Mouse (Mus musculus): Measurements from ENCODE around the gene Lmf2. TPM values are rescaled to one million over a fixed set of nuclear protein-coding genes. Genes with fewer than 3 reads are reported as not detected.

Gene Lmf2
- polyA plus RNA-seq, 1 experiment, result 13.5 TPM

DNA sequence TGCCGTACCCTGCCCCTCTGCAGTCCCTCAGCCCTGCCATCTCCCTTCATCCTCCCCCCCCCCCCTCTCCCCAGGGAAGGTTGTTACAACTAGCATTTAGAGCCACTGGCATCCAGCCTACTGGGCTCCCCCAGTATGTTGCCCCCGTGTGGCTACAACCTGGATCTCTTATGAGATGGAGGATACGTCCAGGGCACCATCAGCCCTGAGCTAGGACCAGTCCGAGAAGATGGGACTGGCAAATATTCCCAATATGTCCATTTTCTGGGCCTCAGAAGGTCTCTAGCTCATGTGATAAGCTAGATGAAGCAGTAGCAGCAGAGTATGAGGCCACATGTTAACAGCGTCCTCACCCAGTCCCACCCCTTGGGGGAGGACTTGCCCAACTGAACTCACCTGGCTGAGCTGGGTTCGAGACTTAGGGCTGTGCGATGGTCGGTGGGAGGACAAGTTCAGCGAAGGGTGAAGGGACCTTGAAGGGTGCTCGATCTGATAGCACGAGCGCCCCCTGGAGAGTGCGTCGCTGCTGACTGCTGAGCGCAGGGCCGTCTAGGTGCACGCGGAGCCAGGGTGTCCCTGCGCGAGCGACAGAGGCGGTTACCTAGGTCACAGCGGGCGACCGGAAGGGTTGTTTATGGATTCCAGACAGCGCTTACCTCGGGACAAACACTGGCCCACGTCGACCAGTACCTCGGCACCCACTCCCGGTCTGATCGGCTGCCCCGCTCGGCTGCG is 17.7 kb upstream of the Lmf2 start:
- no peak; the same call in 1 of the 2 replicates for TF ChIP-seq POLR2A (IDR thresholded peaks at IDR 0.05; ENCODE audit: extremely low read depth, insufficient read depth, low read length)
- peak; percentile 64 for TF ChIP-seq CTCF (IDR thresholded peaks at IDR 0.05; ENCODE audit: extremely low read depth, insufficient read depth, low read length)
- Histone ChIP-seq H3K4me3 (ENCODE audit: insufficient read depth, low read length) (peak overlapping the region; percentile 76), H3K27ac (ENCODE audit: insufficient read depth, low read length) (peak overlapping the region; percentile 91), H3K4me1 (ENCODE audit: control insufficient read depth, insufficient read depth, low read length) (no peaks in the 10 kb centered on the region)

DNA sequence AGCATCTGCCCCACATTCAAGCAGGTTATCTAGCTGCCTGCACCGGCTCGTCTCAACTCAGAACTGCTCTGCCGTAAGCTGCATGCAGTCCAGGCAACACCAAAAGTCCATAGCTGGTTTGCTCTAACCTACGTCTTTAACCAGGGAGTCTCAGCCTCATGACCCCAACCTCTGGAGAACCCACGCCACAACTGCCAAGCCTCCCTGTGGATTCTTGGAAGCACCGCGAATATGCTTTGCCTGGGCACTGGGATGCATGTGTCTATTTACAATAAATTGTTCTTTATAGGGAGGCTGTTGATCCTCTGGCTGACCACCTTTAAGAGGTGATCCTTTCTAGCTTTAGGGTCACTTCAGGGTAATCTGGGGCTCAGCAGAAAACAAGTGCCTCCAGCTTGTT is 17.1 kb upstream of the Lmf2 start:
- H3K27ac ChIP-seq (ENCODE audit: insufficient read depth, low read length), result no peak overlapping the region
- H3K4me3 ChIP-seq (ENCODE audit: insufficient read depth, low read length), result no peak overlapping the region; the same call in 1 of the 2 replicates
- TF ChIP-seq CTCF (IDR thresholded peaks at IDR 0.05; ENCODE audit: extremely low read depth, insufficient read depth, low read length), result no peak
- TF ChIP-seq POLR2A (IDR thresholded peaks at IDR 0.05; ENCODE audit: extremely low read depth, insufficient read depth, low read length), result no peak
- H3K4me1 ChIP-seq (ENCODE audit: control insufficient read depth, insufficient read depth, low read length), result no peaks in the 10 kb centered on the region

DNA sequence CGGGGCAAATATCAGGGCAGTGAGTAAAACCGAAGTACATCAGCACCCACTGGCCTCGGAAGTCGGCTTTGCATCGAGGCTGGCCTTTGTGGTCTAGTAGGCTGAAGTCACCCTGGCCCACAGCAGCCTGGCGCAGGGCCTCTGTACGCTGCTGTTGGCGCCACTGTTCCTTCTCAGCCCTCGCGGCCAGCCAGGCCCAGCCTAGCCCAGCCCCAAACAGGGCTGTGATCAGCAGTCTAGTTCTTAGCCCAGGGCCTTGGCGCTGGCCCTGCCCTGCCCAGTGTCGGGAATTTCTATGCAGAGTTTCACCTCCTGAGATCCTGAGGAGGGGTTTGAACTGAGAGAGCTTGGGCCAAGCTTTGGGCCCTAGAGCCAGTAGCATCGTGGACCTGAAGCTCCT is 16.6 kb upstream of the Lmf2 start:
- no peak overlapping the region for H3K27ac ChIP-seq (ENCODE audit: insufficient read depth, low read length)
- no peak overlapping the region for H3K4me3 ChIP-seq (ENCODE audit: insufficient read depth, low read length)
- TF ChIP-seq CTCF (IDR thresholded peaks at IDR 0.05; ENCODE audit: extremely low read depth, insufficient read depth, low read length), result no peak
- no peak; the same call in 1 of the 2 replicates for TF ChIP-seq POLR2A (IDR thresholded peaks at IDR 0.05; ENCODE audit: extremely low read depth, insufficient read depth, low read length)

DNA sequence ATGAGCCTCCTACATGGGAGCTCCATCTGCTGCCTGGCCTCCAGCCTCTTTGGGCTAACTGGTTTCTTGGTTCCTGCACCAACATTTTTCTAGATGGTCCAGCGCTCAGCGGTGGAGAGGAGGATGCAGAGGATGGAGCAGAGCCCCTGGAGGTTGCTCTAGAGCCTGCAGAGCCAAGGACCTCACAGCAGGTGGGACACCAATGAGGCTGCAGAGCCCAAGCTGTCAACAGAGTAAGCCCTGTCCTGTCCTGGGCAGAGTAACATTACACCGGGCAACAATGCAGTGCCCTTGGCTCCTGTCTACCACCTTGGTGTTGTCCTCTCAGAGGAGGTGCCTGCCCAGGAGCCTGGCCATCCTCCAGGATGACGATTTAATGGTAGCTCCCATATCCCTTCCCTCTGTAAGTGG is 9.7 kb upstream of the Lmf2 start:
- Histone ChIP-seq H3K4me3 (ENCODE audit: insufficient read depth, low read length) (no peak overlapping the region), H3K27ac (ENCODE audit: insufficient read depth, low read length) (no peak overlapping the region), H3K4me1 (ENCODE audit: control insufficient read depth, insufficient read depth, low read length) (no peaks in the 10 kb centered on the region)
- TF ChIP-seq CTCF (IDR thresholded peaks at IDR 0.05; ENCODE audit: extremely low read depth, insufficient read depth, low read length) (no peak), POLR2A (IDR thresholded peaks at IDR 0.05; ENCODE audit: extremely low read depth, insufficient read depth, low read length) (no peak)

More for the DNA sequence above, 16.6 kb upstream of the Lmf2 start:
- H3K4me1 ChIP-seq (ENCODE audit: control insufficient read depth, insufficient read depth, low read length), result no peaks in the 10 kb centered on the region

DNA sequence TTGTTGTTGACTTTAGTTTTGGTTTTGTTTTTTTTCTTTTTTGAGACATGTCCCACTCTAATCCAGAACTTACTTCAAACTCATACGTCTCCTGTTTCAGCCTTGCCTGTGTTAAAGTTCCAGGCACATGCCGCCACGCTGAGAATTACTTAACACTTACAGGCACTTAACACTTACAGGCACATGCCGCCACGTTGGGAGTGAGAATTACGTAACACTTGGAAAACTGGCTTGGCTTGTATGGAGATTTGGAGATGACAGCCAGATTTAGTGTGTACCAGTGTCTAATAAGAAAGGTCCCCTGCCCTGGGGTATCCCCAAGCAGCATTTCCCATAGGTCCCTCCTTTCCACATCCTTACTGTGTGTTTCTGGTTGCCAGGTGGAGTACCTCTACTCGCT is 7.6 kb upstream of the Lmf2 start:
- Histone ChIP-seq H3K4me1 (ENCODE audit: control insufficient read depth, insufficient read depth, low read length) (no peaks in the 10 kb centered on the region; the same call in 1 of the 2 replicates), H3K4me3 (ENCODE audit: insufficient read depth, low read length) (no peak overlapping the region), H3K27ac (ENCODE audit: insufficient read depth, low read length) (no peak overlapping the region)
- TF ChIP-seq POLR2A (IDR thresholded peaks at IDR 0.05; ENCODE audit: extremely low read depth, insufficient read depth, low read length), result no peak
- no peak for TF ChIP-seq CTCF (IDR thresholded peaks at IDR 0.05; ENCODE audit: extremely low read depth, insufficient read depth, low read length)

DNA sequence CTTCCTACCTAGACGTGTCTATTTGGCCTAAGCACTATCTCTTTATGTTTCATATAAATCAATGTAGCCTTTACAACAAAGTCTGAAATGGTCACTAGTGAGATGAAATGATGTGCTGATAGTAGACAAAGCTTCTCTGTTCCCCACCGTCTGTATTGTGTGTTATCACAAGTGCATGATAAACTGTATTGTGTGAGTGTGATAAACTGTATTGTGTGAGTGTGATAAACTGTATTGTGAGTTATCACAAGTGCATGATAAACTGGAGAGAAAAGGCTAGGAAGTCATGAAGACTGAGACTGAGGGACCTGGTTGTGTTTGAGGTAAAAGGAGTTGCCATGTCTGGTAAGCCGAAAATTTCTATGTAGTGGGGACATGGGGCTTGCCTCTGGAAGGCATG is 3.3 kb upstream of the Lmf2 start:
- no peak for TF ChIP-seq POLR2A (IDR thresholded peaks at IDR 0.05; ENCODE audit: extremely low read depth, insufficient read depth, low read length)
- TF ChIP-seq CTCF (IDR thresholded peaks at IDR 0.05; ENCODE audit: extremely low read depth, insufficient read depth, low read length), result no peak
- H3K4me3 ChIP-seq (ENCODE audit: insufficient read depth, low read length), result no peak overlapping the region

DNA sequence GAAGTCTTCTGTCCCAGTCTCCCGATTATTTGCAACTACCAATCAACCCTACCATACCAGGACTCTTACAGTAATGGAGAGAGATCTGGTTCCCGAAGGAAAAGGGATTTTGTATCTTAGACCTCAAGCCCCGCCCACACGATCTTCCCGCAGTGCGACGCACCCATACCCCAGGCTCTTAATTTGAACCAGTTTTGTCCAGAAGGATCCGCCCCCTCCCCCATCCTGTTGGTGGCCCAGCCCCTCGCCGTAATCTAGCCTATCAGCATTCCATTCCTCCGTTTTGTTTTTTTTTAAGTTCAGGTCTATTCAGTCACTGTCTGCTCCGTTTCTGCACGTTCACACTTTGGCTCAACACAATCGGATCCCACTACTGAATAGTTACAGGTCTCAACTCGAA is 913 bp upstream of the Lmf2 start:
- TF ChIP-seq CTCF (IDR thresholded peaks at IDR 0.05; ENCODE audit: extremely low read depth, insufficient read depth, low read length) (no peak), POLR2A (IDR thresholded peaks at IDR 0.05; ENCODE audit: extremely low read depth, insufficient read depth, low read length) (no peak)
- 0 out of 2 replicates have a peak overlapping the region, but pooled peaks have one; percentile 61 for H3K27ac ChIP-seq (ENCODE audit: insufficient read depth, low read length)
- H3K4me3 ChIP-seq (ENCODE audit: insufficient read depth, low read length), result peak overlapping the region; percentile 68
- H3K4me1 ChIP-seq (ENCODE audit: control insufficient read depth, insufficient read depth, low read length), result no peaks in the 10 kb centered on the region; the same call in 1 of the 2 replicates

More for the DNA sequence above, 3.3 kb upstream of the Lmf2 start:
- no peak overlapping the region for H3K27ac ChIP-seq (ENCODE audit: insufficient read depth, low read length)
- no peaks in the 10 kb centered on the region; the same call in 1 of the 2 replicates for H3K4me1 ChIP-seq (ENCODE audit: control insufficient read depth, insufficient read depth, low read length)

DNA sequence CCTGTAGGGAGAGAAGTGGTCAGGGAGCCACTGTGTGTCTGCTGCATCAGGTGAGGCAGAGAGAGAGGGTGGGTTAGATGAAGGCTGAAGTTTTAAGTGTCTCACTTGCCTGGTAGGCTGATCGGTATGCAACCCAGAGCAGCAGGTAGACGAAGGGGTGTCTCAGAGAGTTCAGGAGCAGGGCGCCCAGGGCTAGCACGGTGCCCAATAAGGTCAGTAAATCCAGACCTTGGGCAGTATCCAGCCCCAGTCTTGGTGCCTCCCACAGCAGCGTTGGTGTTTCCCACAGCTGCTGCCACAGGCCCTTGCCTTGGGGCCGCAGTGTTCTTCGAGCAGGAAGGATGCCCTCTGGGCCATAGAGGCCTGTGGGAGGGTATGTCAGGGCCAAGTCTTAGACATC is 1.0 kb downstream of the Lmf2 start:
- H3K4me3 ChIP-seq (ENCODE audit: insufficient read depth, low read length), result peak overlapping the region; percentile 68; the same call in 1 of the 2 replicates
- H3K4me1 ChIP-seq (ENCODE audit: control insufficient read depth, insufficient read depth, low read length), result no peaks in the 10 kb centered on the region; the same call in 1 of the 2 replicates
- TF ChIP-seq POLR2A (IDR thresholded peaks at IDR 0.05; ENCODE audit: extremely low read depth, insufficient read depth, low read length) (no peak), CTCF (IDR thresholded peaks at IDR 0.05; ENCODE audit: extremely low read depth, insufficient read depth, low read length) (no peak)
- no peak overlapping the region for H3K27ac ChIP-seq (ENCODE audit: insufficient read depth, low read length)

DNA sequence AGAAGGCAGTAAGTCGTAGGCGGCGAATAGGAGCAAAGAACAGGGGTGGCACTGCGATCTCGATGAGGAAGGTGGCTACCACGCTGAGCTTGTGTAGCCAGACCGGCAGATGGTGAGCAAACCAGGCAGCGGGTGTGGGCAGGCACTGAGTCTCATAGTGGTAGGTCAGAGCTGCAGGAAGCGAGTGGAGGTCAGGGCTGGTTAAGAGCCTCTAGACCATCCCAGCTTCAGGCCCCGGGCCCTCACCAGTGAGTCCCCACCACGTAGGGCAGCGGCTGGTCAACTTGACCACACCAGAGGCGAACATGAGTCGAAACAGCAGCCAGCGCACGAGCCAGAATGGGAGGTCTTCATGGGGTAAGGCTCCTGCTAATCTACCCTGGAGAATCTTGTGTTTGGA is 1.6 kb downstream of the Lmf2 start:
- TF ChIP-seq POLR2A (IDR thresholded peaks at IDR 0.05; ENCODE audit: extremely low read depth, insufficient read depth, low read length) (no peak), CTCF (IDR thresholded peaks at IDR 0.05; ENCODE audit: extremely low read depth, insufficient read depth, low read length) (no peak)
- no peaks in the 10 kb centered on the region; the same call in 1 of the 2 replicates for H3K4me1 ChIP-seq (ENCODE audit: control insufficient read depth, insufficient read depth, low read length)
- H3K27ac ChIP-seq (ENCODE audit: insufficient read depth, low read length), result no peak overlapping the region
- H3K4me3 ChIP-seq (ENCODE audit: insufficient read depth, low read length), result no peak overlapping the region

DNA sequence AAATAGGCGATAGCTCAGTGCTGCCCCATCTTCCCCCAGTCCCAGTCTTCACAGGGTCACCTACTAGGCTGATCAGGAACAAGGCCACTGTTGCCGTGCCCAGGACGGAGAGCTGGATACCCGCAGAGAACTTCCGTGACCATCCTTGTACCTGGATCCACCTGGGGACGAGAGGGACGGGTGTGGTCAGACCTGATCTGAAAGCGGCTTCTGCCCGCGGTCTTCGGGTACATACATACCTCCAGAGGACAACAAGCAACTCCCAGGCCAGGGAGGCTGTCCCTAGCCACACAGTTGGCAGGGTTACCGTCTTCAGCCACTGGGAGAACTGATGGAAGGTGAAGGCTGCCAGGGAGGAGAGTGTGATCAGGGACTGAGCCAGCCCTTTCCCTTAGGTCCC is 2.7 kb downstream of the Lmf2 start:
- Histone ChIP-seq H3K4me3 (ENCODE audit: insufficient read depth, low read length) (no peak overlapping the region), H3K27ac (ENCODE audit: insufficient read depth, low read length) (no peak overlapping the region), H3K4me1 (ENCODE audit: control insufficient read depth, insufficient read depth, low read length) (no peaks in the 10 kb centered on the region)
- TF ChIP-seq POLR2A (IDR thresholded peaks at IDR 0.05; ENCODE audit: extremely low read depth, insufficient read depth, low read length), result no peak
- no peak for TF ChIP-seq CTCF (IDR thresholded peaks at IDR 0.05; ENCODE audit: extremely low read depth, insufficient read depth, low read length)

Measured in cortical plate, adult 2 months (tissue).